Mouse (Mus musculus) midbrain, embryonic 16.5 days (tissue): Measurements from ENCODE around the gene Slc44a3. TPM values are rescaled to one million over a fixed set of nuclear protein-coding genes. Genes with fewer than 3 reads are reported as not detected.
A peak's percentile ranks its signal among the peaks of the same experiment; 100 is the strongest.

Experiments used
- ATAC-seq: fragments of 200-750 bp; cut with Nextera tagmentation; 2 replicates; pipeline ENCODE4 v1.8.0; 2017; ENCODE audit warnings: moderate TSS enrichment
- H3K27ac ChIP-seq: fragments of 300-500 bp; sonication (generic); 2 replicates; pipeline ENCODE4 v1.5.1; 2014; ENCODE audit warnings: mild to moderate bottlenecking, low read length, mixed read lengths
- H3K27me3 ChIP-seq: fragments of 300-500 bp; sonication (generic); 2 replicates; pipeline ENCODE4 v1.6.1; 2014; ENCODE audit warnings: low read depth, low read length, mixed read lengths; ENCODE audit not compliant: control insufficient read depth, insufficient read depth
- H3K36me3 ChIP-seq: fragments of 300-500 bp; sonication (generic); 2 replicates; pipeline ENCODE4 v1.6.1; 2014; ENCODE audit warnings: mild to moderate bottlenecking, low read length, moderate library complexity, mixed read lengths; ENCODE audit not compliant: control insufficient read depth, insufficient read depth
- H3K4me1 ChIP-seq: fragments of 300-500 bp; sonication (generic); 2 replicates; pipeline ENCODE4 v1.6.1; 2014; ENCODE audit warnings: mild to moderate bottlenecking, low read length, mixed read lengths; ENCODE audit not compliant: control insufficient read depth, insufficient read depth
- H3K4me2 ChIP-seq: fragments of 300-500 bp; sonication (generic); 2 replicates; pipeline ENCODE4 v1.6.1; 2014; ENCODE audit warnings: mild to moderate bottlenecking, low read length, mixed read lengths
- H3K4me3 ChIP-seq: fragments of 300-500 bp; sonication (generic); 2 replicates; pipeline ENCODE4 v1.5.1; 2014; ENCODE audit warnings: low read depth, mild to moderate bottlenecking, low read length, moderate library complexity, mixed read lengths
- H3K9ac ChIP-seq: fragments of 300-500 bp; sonication (generic); 2 replicates; pipeline ENCODE4 v1.6.1; 2014; ENCODE audit warnings: low read depth, low read length, mixed read lengths
- H3K9me3 ChIP-seq: fragments of 300-500 bp; sonication (generic); replicated peaks from 2 replicates; pipeline ENCODE4 v1.6.1; 2014; ENCODE audit warnings: mild to moderate bottlenecking, low read length, mixed read lengths; ENCODE audit not compliant: control insufficient read depth, poor library complexity, severe bottlenecking
- WGBS: fragments of 180-500 bp; shearing (Covaris S2); extraction: QIAGEN DNeasy Blood & Tissue Kit; methylation state at CpG from one replicate; pipeline ENCODE4 v1.1.7; 2014; 5-methylcytosine and 5-hydroxymethylcytosine counted together
- polyA plus RNA-seq: library from polyadenylated mRNA; unstranded; fragments of >200 nt; fragmentation: Nextera tagmentation; extraction: Ambion mirVana; gene quantifications from 2 replicates; pipeline ENCODE4 v1.2.1, GENCODE M21; 2015

The Slc44a3 gene
- polyA plus RNA-seq, 1 experiment from 2014 or later, result 1.4 TPM

GRCm38 (mm10) chr3:121462782-121463181 lies 69.4 kb downstream of the Slc44a3 start:
- Histone ChIP-seq H3K9ac (no peak overlapping the region), H3K36me3 (peaks cover 4% of the 10 kb centered on the region), H3K4me2 (no peak overlapping the region), H3K9me3 (no peaks in the 10 kb centered on the region), H3K4me3 (no peak overlapping the region), H3K4me1 (no peaks in the 10 kb centered on the region), H3K27me3 (no peaks in the 10 kb centered on the region), H3K27ac (no peak overlapping the region)
- WGBS, result 91% methylated on average over 3 of the region's 3 CpGs
- no peak for ATAC-seq

DNA sequence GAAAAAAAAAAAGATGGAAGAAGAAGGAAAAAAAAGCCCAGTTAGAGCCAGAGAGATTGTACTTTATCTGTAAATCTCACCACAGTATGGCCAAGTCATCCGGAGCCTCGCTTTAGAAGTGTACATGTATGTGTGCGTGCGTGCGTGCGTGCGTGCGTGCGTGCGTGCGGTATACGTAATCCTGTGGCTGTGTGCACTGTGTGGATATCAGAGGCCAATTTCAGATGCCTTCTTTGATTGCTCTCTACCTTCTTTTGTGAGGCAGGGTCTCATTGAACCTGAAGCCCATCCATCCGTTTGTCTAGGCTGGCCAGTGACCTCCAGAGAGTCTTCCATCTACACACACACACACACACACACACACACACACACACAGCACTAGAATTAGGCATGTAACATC lies 70.7 kb downstream of the Slc44a3 start:
- no peak overlapping the region for H3K27ac ChIP-seq
- no peak overlapping the region for H3K4me2 ChIP-seq
- peaks cover 7% of the 10 kb centered on the region for H3K36me3 ChIP-seq
- WGBS, result 92% methylated on average over 13 of the region's 13 CpGs
- H3K9me3 ChIP-seq, result no peaks in the 10 kb centered on the region
- no peak overlapping the region for H3K9ac ChIP-seq
- no peaks in the 10 kb centered on the region for H3K27me3 ChIP-seq
- no peak overlapping the region for H3K4me3 ChIP-seq
- ATAC-seq, result no peak
- H3K4me1 ChIP-seq, result no peaks in the 10 kb centered on the region

DNA sequence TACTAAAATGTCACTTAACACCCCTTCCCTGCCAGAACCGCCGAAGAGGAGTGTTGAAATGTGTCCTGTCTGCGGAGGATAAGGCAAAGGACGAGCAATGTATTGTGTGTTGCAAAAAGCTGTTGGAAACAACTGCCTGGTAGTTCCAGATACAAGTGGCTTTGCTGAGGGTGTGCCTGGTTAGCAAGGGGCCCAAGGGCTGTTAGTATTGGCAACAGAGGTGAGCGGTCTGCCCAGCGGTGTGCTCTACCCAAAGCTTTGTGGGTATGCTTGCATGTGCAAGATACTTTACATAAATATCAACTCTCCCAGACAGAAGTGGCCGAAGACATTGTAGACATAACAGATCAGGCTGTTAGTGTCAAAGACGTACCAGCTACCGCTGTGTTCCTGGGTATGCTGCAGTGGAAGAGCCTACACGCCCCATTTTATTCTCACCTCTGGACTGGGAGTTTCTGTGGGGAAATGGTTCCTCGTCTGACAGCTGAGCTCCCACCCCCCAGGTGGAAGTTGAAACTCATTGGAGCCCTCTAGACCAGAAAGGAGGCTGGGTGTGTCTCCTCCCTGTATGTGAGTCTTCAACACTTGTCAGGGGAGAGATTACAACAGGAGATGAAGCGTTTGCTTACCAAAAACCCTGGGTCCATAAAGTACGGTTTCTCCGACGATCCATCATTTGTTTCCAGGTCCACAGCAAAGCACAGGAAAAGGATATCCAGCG lies 71.6 kb downstream of the Slc44a3 start:
- 88% methylated on average over 16 of the region's 16 CpGs for WGBS
- H3K9me3 ChIP-seq, result no peaks in the 10 kb centered on the region
- H3K4me3 ChIP-seq, result no peak overlapping the region
- no peak for ATAC-seq
- no peak overlapping the region for H3K9ac ChIP-seq
- H3K27me3 ChIP-seq, result no peaks in the 10 kb centered on the region
- H3K36me3 ChIP-seq, result peaks cover 15% of the 10 kb centered on the region
- no peaks in the 10 kb centered on the region for H3K4me1 ChIP-seq
- no peak overlapping the region for H3K4me2 ChIP-seq
- H3K27ac ChIP-seq, result no peak overlapping the region

GRCm38 (mm10) chr3:121458545-121459492 lies 73.4 kb downstream of the Slc44a3 start:
- Histone ChIP-seq H3K9ac (no peak overlapping the region), H3K27ac (no peak overlapping the region), H3K4me2 (no peak overlapping the region), H3K36me3 (peaks cover 17% of the 10 kb centered on the region), H3K4me3 (no peak overlapping the region), H3K4me1 (no peaks in the 10 kb centered on the region), H3K9me3 (no peaks in the 10 kb centered on the region), H3K27me3 (no peaks in the 10 kb centered on the region)
- 82% methylated on average over 14 of the region's 14 CpGs for WGBS
- no peak for ATAC-seq

- Histone ChIP-seq H3K4me1 (peaks cover 10% of the 10 kb centered on the region), H3K36me3 (peaks cover 16% of the 10 kb centered on the region), H3K4me3 (no peak overlapping the region), H3K27me3 (no peaks in the 10 kb centered on the region), H3K9ac (no peak overlapping the region), H3K9me3 (no peaks in the 10 kb centered on the region), H3K27ac (no peak overlapping the region), H3K4me2 (no peak overlapping the region)
- WGBS, result 84% methylated on average over 10 of the region's 10 CpGs
- no peak for ATAC-seq
These were observed 80.8 kb downstream of the Slc44a3 start for GRCm38 (mm10) chr3:121451404-121451803.

DNA sequence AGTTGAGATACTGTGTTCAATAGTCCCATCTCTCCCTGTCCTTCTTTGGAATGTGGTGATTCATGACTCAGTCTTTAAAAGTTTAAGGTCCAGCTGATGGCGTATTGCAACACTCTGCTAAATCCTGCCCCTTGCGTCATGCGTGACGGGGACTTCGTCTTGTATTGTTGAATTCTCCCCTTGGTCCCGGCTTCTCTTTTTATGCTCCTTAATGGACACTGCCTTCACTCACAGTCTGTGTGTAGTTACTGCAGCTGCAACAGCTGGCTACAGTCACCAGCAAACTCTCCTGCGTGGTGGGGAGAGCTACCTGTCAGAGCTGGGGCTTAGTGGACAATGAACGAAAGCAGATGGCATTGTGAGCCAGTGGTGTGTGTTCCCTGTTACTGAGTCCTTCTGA lies 82.7 kb downstream of the Slc44a3 start:
- H3K36me3 ChIP-seq, result peaks cover 7% of the 10 kb centered on the region; the same call in 1 of the 2 replicates
- H3K27me3 ChIP-seq, result no peaks in the 10 kb centered on the region
- no peaks in the 10 kb centered on the region for H3K9me3 ChIP-seq
- no peak for ATAC-seq
- WGBS, result 85% methylated on average over 8 of the region's 8 CpGs
- H3K4me3 ChIP-seq, result no peak overlapping the region
- H3K9ac ChIP-seq, result no peak overlapping the region
- peaks cover 10% of the 10 kb centered on the region for H3K4me1 ChIP-seq
- no peak overlapping the region for H3K4me2 ChIP-seq
- no peak overlapping the region for H3K27ac ChIP-seq

DNA sequence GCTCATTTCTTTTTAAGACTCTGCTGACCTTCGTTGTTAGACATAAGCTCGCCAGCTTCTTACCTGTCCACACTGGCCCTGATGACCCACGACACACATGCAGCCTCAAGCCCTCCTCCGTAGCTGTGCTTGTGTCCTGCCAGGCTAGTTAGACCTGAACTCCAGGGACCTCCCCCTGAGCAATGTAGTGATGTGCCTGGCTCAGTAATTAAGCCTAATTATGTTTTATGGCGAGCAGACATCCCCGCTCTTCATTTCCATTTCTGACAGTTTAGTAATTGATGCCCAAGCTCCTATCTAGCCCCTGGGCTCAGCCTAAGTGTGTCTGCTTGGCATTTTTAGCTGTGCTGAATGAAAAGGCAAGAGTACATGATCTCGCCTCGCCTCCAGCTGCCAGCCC lies 83.6 kb downstream of the Slc44a3 start:
- peak; percentile 57; the same call in 1 of the 2 replicates for ATAC-seq
- no peak overlapping the region for H3K4me2 ChIP-seq
- H3K36me3 ChIP-seq, result peaks cover 7% of the 10 kb centered on the region; the same call in 1 of the 2 replicates
- 46% methylated on average over 8 of the region's 8 CpGs for WGBS
- H3K9ac ChIP-seq, result no peak overlapping the region
- H3K4me3 ChIP-seq, result no peak overlapping the region
- H3K4me1 ChIP-seq, result peaks cover 15% of the 10 kb centered on the region
- H3K27ac ChIP-seq, result no peak overlapping the region
- no peaks in the 10 kb centered on the region for H3K27me3 ChIP-seq
- no peaks in the 10 kb centered on the region for H3K9me3 ChIP-seq

DNA sequence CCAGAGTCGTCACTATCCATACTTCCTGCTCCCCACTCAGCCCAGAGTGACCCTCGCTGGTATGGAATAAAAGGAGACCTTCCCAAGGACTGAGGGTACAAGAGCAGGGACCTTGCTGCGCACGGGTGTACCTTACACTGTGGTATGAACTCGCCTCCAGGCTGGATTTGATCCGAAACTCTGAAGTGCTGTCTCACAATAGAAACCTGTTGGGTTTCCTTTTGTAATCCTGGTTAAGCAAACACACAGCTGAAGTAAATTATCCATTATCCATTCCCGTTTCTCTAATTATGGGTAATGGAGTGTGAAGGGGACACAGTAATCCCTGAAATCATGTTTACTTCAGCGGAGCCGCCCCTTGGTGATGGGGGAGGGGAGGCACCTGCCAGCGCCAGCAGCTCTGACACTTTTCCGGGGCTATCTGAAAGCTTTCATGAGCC lies 84.2 kb downstream of the Slc44a3 start:
- Histone ChIP-seq H3K27me3 (no peaks in the 10 kb centered on the region), H3K27ac (no peak overlapping the region), H3K4me2 (peak overlapping the region; percentile 11; the same call in 1 of the 2 replicates), H3K9me3 (no peaks in the 10 kb centered on the region), H3K4me3 (no peak overlapping the region), H3K36me3 (peaks cover 7% of the 10 kb centered on the region; the same call in 1 of the 2 replicates), H3K9ac (no peak overlapping the region), H3K4me1 (peaks cover 15% of the 10 kb centered on the region)
- 10% methylated on average over 11 of the region's 11 CpGs for WGBS
- ATAC-seq, result 0 out of 2 replicates have a peak, but pooled peaks have one; percentile 6

- Histone ChIP-seq H3K36me3 (no peaks in the 10 kb centered on the region), H3K9me3 (no peaks in the 10 kb centered on the region; the same call in 1 of the 2 replicates)
- ATAC-seq, result no peak
These were observed 85.8 kb downstream of the Slc44a3 start for GRCm38 (mm10) chr3:121446454-121446853.

More at GRCm38 (mm10) chr3:121446454-121446853, 85.8 kb downstream of the Slc44a3 start:
- no peak overlapping the region for H3K27ac ChIP-seq
- peaks cover 15% of the 10 kb centered on the region for H3K4me1 ChIP-seq
- H3K27me3 ChIP-seq, result no peaks in the 10 kb centered on the region
- H3K4me2 ChIP-seq, result no peak overlapping the region
- 72% methylated on average over 7 of the region's 8 CpGs for WGBS
- H3K4me3 ChIP-seq, result no peak overlapping the region
- no peak overlapping the region for H3K9ac ChIP-seq
